Mouse (Mus musculus) heart, embryonic 16.5 days (tissue): ENCODE measurements around the gene Timm17b. TPM values are rescaled to one million over a fixed set of nuclear protein-coding genes. Genes with fewer than 3 reads are reported as not detected.
"Not testable (repeated sequence)": the region's sequence is repeated elsewhere in the genome, so short reads cannot be mapped to it uniquely, and the experiment has no call there.

Experiments used
- ATAC-seq: fragments of 200-750 bp; cut with Nextera tagmentation; replicated peaks from 2 replicates; pipeline ENCODE4 v1.8.0; 2017; ENCODE audit warnings: moderate number of reproducible peaks; ENCODE audit not compliant: insufficient read depth, low FRiP score; ENCODE audit errors: extremely low read depth
- H3K27ac ChIP-seq: fragments of 300-500 bp; sonication (generic); 2 replicates; pipeline ENCODE4 v1.5.1; 2014; ENCODE audit warnings: mild to moderate bottlenecking, low read length, control low read depth, moderate library complexity
- H3K27me3 ChIP-seq: fragments of 300-500 bp; sonication (generic); 2 replicates; pipeline ENCODE4 v1.6.1; 2014; ENCODE audit warnings: low read length, mixed read lengths; ENCODE audit not compliant: control insufficient read depth, insufficient read depth
- H3K36me3 ChIP-seq: fragments of 300-500 bp; sonication (generic); 2 replicates; pipeline ENCODE4 v1.6.1; 2014; ENCODE audit not compliant: control insufficient read depth, insufficient read depth
- H3K4me1 ChIP-seq: fragments of 300-500 bp; sonication (generic); 2 replicates; pipeline ENCODE4 v1.6.1; 2014; ENCODE audit warnings: low read length, mixed read lengths; ENCODE audit not compliant: control insufficient read depth, insufficient read depth
- H3K4me2 ChIP-seq: fragments of 300-500 bp; sonication (generic); 2 replicates; pipeline ENCODE4 v1.6.1; 2014; ENCODE audit warnings: low read depth, mild to moderate bottlenecking, control low read depth, low read length
- H3K4me3 ChIP-seq: fragments of 300-500 bp; sonication (generic); 2 replicates; pipeline ENCODE4 v1.5.1; 2014; ENCODE audit warnings: mild to moderate bottlenecking, control low read depth, low read length
- H3K9ac ChIP-seq: fragments of 300-500 bp; sonication (generic); 2 replicates; pipeline ENCODE4 v1.6.1; 2014; ENCODE audit warnings: low read length, control low read depth
- H3K9me3 ChIP-seq: fragments of 300-500 bp; sonication (generic); replicated peaks from 2 replicates; pipeline ENCODE4 v1.6.1; 2016; ENCODE audit warnings: low read length; ENCODE audit not compliant: control insufficient read depth
- WGBS: fragments of 180-500 bp; shearing (Covaris S2); extraction: QIAGEN DNeasy Blood & Tissue Kit; methylation state at CpG from one replicate; pipeline ENCODE4 v1.1.7; 2014; 5-methylcytosine and 5-hydroxymethylcytosine counted together
- polyA plus RNA-seq: library from polyadenylated mRNA; unstranded; fragments of >200 nt; fragmentation: Nextera tagmentation; extraction: Ambion mirVana; gene quantifications from 2 replicates; pipeline ENCODE4 v1.2.1, GENCODE M21; 2015

Gene Timm17b
- polyA plus RNA-seq, 1 experiment from 2014 or later, result 114 TPM

DNA sequence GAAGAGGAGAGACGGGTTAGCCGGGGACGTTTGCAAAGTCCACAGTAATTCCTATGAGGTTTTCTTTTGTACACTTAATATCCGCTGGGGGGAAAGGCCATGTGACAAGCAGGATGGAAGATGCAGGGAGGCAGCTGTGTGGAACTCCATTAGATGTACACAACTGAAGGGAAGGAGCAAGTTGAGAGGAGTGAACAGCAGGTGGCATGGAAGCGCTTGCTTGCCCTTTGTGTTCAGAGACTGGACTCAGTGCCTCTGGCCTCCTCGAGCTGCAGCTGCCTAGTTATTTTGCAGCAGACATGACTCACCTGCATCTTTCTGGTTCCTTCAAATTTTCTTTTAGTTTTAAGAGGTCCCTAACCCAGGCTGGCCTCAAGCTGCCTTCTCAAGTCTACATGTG, 11.3 kb downstream of the Timm17b start:
- Histone ChIP-seq H3K36me3 (peaks cover 3% of the 10 kb centered on the region), H3K9me3 (no peaks in the 10 kb centered on the region), H3K4me1 (no peaks in the 10 kb centered on the region), H3K9ac (no peak overlapping the region), H3K27ac (no peak overlapping the region), H3K4me3 (no peak overlapping the region), H3K4me2 (no peak overlapping the region), H3K27me3 (no peaks in the 10 kb centered on the region)
- no peak for ATAC-seq
- 53% methylated on average over 6 of the region's 6 CpGs for WGBS

GRCm38 (mm10) chrX:7915669-7916068, 16.5 kb downstream of the Timm17b start:
- ATAC-seq, H3K4me3 ChIP-seq, H3K27ac ChIP-seq, H3K4me1 ChIP-seq, H3K9ac ChIP-seq, H3K4me2 ChIP-seq, H3K9me3 ChIP-seq, H3K36me3 ChIP-seq: not testable (repeated sequence)
- WGBS, result 19% methylated on average over 3 of the region's 3 CpGs
- peaks cover 19% of the 10 kb centered on the region for H3K27me3 ChIP-seq

GRCm38 (mm10) chrX:7917960-7918359, 18.8 kb downstream of the Timm17b start:
- H3K36me3 ChIP-seq, H3K4me3 ChIP-seq, H3K4me2 ChIP-seq, H3K9ac ChIP-seq, H3K4me1 ChIP-seq, H3K9me3 ChIP-seq, ATAC-seq, H3K27ac ChIP-seq: not testable (repeated sequence)
- 64% methylated on average over 6 of the region's 6 CpGs for WGBS
- H3K27me3 ChIP-seq, result peaks cover 37% of the 10 kb centered on the region

GRCm38 (mm10) chrX:7919601-7920383, 20.6 kb downstream of the Timm17b start, which contains the start of gene Pcsk1n:
Gene Pcsk1n, plus strand, starts transcription at chrX:7919822.
- no peak for ATAC-seq
- peak within 1 kb of the TSS; percentile 18; the same call in 1 of the 2 replicates for H3K4me2 ChIP-seq
- no peak within 1 kb of the TSS for H3K27ac ChIP-seq
- H3K4me1 ChIP-seq, result peaks cover 2% of the 10 kb centered on the region; the same call in 1 of the 2 replicates
- peaks cover 54% of the 10 kb centered on the region for H3K27me3 ChIP-seq
- WGBS, result 13% methylated on average over 36 of the region's 40 CpGs
- H3K9ac ChIP-seq, result no peak within 1 kb of the TSS
- 0 out of 2 replicates have a peak within 1 kb of the TSS, but pooled peaks have one; percentile 12 for H3K4me3 ChIP-seq
- no peaks in the 10 kb centered on the region for H3K36me3 ChIP-seq
- no peaks in the 10 kb centered on the region; the same call in 1 of the 2 replicates for H3K9me3 ChIP-seq

- H3K9me3 ChIP-seq, result no peaks in the 10 kb centered on the region; the same call in 1 of the 2 replicates
- no peak overlapping the region for H3K27ac ChIP-seq
- H3K36me3 ChIP-seq, result no peaks in the 10 kb centered on the region
- H3K4me2 ChIP-seq, result peak overlapping the region; percentile 58
- H3K4me1 ChIP-seq, result peaks cover 2% of the 10 kb centered on the region; the same call in 1 of the 2 replicates
- ATAC-seq, result no peak
- peak overlapping the region; percentile 34 for H3K4me3 ChIP-seq
- 7% methylated on average over 37 of the region's 48 CpGs for WGBS
- no peak overlapping the region for H3K9ac ChIP-seq
- H3K27me3 ChIP-seq, result peaks cover 71% of the 10 kb centered on the region
Observed at GRCm38 (mm10) chrX:7922032-7922431, 22.9 kb downstream of the Timm17b start.

DNA sequence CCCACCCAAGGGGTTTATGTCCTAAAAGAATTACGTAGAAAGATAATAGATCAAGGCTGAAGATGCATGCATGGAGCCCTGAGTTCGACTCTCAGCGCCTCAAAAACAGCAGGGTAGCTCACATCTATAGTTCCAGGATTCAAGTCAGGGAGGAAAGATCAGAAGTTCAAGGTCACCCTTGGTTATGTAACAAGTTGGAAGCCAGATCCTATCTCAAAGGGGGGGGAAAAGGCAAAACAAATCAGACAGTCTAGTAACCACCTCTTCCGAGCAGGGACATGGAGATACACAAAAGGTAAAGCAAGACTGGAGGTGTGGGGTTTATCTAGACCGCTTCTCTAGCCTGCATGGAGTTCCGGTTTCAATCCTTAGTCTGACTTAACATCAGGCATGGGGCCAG, 27.1 kb downstream of the Timm17b start:
- H3K9ac ChIP-seq, result no peak overlapping the region
- 64% methylated on average over 6 of the region's 6 CpGs for WGBS

DNA sequence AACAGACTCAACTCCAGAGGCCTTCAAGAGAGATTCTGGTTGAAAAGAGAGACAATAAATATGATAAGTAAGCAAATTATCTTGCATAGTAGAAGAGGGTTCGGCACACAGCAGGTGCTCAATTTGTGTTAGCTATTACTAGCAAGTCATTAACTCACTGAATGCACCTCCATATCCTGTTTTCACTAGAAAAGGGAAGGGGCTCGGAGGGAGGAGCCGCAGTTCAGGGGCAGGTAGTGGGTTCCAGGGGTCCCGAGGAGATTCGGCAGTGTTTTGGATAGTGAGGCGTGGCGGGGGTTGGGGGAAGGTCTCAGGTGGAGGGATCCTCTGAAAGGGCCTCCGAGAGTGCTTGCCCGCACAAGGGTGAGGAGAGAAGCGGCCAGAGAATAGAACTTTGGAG, 28.0 kb downstream of the Timm17b start:
- peak overlapping the region; percentile 36 for H3K4me2 ChIP-seq
- H3K27me3 ChIP-seq, result peaks cover 49% of the 10 kb centered on the region
- no peaks in the 10 kb centered on the region for H3K4me1 ChIP-seq
- H3K4me3 ChIP-seq, result no peak overlapping the region; the same call in 1 of the 2 replicates
- no peaks in the 10 kb centered on the region for H3K9me3 ChIP-seq
- no peak overlapping the region for H3K9ac ChIP-seq
- no peak overlapping the region for H3K27ac ChIP-seq
- peaks cover 6% of the 10 kb centered on the region; the same call in 1 of the 2 replicates for H3K36me3 ChIP-seq
- no peak for ATAC-seq
- 15% methylated on average over 10 of the region's 10 CpGs for WGBS

More for the DNA sequence above, 27.1 kb downstream of the Timm17b start:
- Histone ChIP-seq H3K4me1 (peaks cover 2% of the 10 kb centered on the region; the same call in 1 of the 2 replicates), H3K4me2 (no peak overlapping the region), H3K4me3 (no peak overlapping the region), H3K27ac (no peak overlapping the region), H3K36me3 (peaks cover 3% of the 10 kb centered on the region; the same call in 1 of the 2 replicates), H3K9me3 (no peaks in the 10 kb centered on the region), H3K27me3 (peaks cover 58% of the 10 kb centered on the region)
- ATAC-seq, result no peak

DNA sequence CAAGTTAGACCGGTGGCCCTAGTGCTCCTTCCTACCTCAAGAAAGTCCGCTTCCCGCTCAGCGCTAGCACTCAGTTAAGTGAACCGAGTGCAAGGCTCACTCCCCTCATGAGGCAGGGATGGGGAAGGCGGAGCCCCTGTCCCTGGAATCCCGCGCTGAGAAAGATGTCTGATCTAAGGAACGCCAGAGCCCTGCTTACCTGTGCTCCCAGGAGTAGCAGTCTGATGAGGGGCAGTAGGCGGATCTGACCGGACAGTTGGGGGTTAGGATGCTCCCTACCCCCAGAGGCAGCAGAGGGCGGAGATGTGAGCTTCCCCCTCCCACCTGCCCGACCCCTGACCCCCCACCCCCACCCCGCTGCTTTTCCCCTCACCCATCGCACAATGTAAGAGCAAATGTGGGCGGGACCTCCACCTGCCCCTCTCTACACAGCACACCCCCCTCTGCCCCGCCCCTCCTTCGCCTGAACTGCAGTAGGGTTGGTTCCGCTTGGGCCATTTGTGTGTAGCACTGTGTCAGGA, 29.2 kb downstream of the Timm17b start, which contains the start of gene Eras:
TSS of gene Eras (minus strand) at position 338 of the 521 bp plus-strand sequence.
- no peaks in the 10 kb centered on the region for H3K9me3 ChIP-seq
- H3K36me3 ChIP-seq, result peaks cover 8% of the 10 kb centered on the region
- ATAC-seq, result no peak
- no peaks in the 10 kb centered on the region for H3K4me1 ChIP-seq
- no peak within 1 kb of the TSS for H3K9ac ChIP-seq
- H3K4me2 ChIP-seq, result peak within 1 kb of the TSS; percentile 36
- peaks cover 39% of the 10 kb centered on the region for H3K27me3 ChIP-seq
- 20% methylated on average over 16 of the region's 19 CpGs for WGBS
- no peak within 1 kb of the TSS for H3K27ac ChIP-seq
- peak within 1 kb of the TSS; percentile 10; the same call in 1 of the 2 replicates for H3K4me3 ChIP-seq

DNA sequence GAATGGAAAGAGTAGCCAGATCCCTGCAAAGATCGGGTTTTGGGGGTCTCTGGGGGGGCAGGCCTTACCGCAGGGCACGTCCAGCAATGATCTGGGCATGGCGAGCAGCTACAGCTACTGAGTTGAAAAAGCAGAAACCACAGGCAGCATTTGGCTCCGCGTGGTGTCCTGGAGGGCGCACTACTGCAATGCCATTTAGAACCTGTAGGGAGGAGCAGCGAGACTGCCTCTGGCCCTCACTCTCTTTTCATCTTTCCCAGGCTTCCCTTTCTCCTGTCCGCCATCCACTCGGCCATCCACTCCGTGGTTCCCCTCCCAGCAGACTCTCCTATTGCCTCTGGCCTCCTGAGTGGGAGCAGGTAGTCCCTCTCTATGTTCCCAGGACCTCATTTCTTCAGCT, 37.7 kb downstream of the Timm17b start:
- H3K9me3 ChIP-seq, result no peaks in the 10 kb centered on the region
- H3K4me2 ChIP-seq, result no peak overlapping the region
- ATAC-seq, result no peak
- H3K27me3 ChIP-seq, result no peaks in the 10 kb centered on the region
- H3K36me3 ChIP-seq, result peaks cover 3% of the 10 kb centered on the region; the same call in 1 of the 2 replicates
- WGBS, result 49% methylated on average over 10 of the region's 11 CpGs
- no peaks in the 10 kb centered on the region for H3K4me1 ChIP-seq
- H3K4me3 ChIP-seq, result no peak overlapping the region
- no peak overlapping the region for H3K27ac ChIP-seq
- H3K9ac ChIP-seq, result no peak overlapping the region
